Mouse (Mus musculus): ENCODE results near the gene Kif14.
"Not testable (repeated sequence)": the region's sequence is repeated elsewhere in the genome, so short reads cannot be mapped to it uniquely, and the experiment has no call there.

Kif14 gene

DNA sequence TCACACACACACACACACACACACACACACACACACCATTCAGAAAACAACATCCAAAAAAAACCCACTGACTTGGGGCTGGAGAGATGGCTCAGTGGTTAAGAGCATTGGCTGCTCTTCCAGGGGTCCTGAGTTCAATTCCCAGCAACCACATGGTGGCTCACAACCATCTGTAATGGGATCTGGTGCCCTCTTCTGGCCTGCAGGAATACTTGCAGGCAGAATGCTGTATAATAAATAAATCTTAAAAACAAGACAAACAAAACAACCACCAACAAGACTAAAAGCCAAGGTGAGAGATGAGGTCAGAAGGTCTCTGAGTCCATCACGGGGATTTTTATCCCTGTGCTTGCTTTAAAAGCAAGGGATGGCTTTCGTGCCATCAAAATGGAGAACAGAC is 90.5 kb downstream of the Kif14 start:
- DNase-seq (ENCODE audit: low spot score in 2 of 2): not testable (repeated sequence)

DNA sequence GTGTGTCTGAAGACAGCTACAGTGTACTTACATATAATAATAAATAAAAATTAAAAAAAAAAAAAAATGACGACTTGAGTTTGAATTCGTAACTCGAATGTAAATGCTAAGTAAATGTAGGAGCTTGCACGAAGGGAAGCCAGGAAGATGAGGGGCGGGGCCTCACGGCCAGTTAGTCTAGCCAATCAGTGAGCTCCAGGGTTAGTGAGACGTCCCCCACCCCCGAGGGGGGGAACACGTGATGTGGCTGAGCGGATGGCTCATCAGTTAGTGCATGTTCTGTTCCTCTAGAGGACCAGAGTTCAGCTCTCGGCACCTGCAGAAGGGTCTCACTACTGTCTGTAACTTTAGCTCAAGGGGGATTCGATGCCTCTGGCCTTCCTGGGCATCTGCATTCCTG is 91.3 kb downstream of the Kif14 start:
- DNase-seq (ENCODE audit: low spot score in 2 of 2): no peak

DNA sequence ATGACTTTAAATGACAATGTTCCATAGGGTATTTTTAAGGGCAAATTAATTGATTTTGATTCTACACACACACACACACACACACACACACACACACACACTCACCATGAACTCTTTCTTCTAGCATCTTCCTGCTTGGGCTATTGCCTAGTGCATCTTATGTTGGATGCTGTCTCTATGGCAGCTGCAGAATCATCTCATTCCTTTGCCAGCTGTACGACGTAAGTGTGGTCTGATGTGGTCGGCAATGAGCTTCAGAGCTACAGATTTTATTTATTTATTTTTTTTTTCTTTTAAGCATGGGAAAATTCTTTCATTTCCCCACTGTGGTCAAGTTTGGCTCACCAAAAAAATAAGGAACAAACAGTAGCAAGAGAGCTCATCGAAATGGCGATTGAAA is 92.6 kb downstream of the Kif14 start:
- no peak for DNase-seq (ENCODE audit: low spot score in 2 of 2)

DNA sequence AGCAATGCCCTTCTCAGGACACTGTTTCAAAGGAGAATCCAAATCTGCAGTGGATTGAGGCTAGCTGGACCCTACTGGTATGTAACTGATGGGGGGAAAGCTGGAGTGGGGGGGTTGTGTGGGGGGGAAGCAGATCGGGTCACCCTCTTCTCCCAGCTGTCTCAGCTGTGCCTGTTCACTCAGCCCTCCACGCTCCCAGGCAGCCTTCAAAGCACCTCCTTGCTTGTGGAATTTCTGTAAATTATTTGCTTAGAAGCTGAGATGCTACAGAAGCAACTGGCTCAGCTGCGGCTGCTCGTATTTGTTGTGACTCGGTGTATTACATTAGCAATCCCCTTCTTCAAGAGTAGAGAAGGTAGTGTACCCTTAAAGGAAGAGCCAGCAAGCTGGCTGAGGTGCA is 93.1 kb downstream of the Kif14 start:
- no peak for DNase-seq (ENCODE audit: low spot score in 2 of 2)

DNA sequence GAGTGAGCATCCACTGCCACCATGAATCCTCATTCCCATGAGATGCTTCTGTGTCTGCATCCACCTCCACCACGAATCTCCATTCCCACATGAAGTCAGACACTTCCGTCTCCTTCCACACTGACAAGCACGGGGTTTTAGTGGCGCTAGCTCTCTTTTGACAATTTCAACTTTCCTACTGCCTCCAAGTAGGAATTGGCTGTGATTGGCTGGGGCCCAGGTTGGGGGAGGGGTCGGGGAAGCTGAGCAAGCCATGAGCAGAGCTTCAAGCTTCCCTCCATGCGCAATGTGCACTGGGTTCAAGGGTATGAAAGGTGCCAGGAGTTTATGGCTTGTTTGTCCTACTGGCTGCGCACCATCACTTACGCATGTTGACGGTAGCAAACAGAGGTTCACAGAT is 93.6 kb downstream of the Kif14 start:
- DNase-seq (ENCODE audit: low spot score in 2 of 2): no peak

DNA sequence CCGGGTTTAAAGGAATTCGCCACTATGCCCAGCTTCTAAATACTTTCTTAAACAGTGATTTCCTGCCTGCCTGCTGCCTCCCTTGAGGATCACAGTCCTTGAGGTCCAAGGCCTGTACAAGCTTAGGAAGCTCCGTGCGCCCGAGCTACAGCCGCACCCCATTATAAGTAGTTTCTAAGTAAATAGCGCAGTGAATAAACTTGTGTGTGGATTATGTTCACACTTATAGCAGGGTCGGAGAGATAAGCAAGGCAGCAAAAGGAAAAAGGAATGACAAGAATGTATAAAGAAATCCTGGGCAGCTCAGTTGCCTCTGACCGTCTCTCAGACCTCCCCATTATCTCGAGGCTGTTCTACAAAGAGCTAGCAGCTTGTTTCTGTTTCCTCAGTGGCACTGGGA is 95.7 kb downstream of the Kif14 start:
- no peak for DNase-seq (ENCODE audit: low spot score in 2 of 2)

DNA sequence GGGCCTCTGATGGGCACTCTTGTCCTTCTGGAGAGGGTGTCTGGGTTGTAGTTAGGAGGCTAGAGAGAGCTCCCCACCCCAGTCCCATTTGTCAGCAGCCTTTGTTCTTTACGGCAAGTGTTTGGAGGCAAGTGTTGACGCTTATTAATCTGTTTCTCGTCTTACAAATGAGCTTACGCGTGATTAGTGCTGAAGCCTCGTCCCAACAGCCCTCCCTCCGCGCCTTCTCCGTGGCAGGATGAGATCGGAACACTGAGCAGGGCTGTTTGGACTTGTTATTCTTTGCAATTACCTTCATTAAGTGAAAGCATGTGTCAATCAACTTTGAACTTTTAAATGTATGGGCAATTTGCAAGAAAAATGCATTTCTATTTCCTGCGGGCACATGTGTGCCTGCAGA is 97.0 kb downstream of the Kif14 start:
- DNase-seq (ENCODE audit: low spot score in 2 of 2): no peak

DNA sequence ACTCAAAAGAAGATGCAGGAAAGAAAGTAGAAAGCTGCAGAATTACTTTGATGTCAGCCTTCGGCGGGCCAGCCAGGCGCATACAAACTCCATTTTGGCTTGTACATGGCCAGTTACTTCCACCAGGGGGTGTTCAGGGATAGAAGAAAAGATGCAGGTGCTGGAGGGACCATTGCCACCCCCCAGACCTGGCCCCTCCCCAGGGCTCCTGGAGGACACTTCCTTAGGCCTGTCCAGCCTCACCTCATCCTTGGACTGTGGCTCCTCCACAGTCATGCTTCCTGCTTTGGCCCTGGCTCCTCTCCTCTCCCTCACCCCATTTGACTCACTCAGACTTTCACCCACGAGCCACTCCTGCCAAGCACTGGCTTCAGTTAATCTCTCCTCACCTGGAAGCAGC is 98.8 kb downstream of the Kif14 start:
- no peak for DNase-seq (ENCODE audit: low spot score in 2 of 2)

DNA sequence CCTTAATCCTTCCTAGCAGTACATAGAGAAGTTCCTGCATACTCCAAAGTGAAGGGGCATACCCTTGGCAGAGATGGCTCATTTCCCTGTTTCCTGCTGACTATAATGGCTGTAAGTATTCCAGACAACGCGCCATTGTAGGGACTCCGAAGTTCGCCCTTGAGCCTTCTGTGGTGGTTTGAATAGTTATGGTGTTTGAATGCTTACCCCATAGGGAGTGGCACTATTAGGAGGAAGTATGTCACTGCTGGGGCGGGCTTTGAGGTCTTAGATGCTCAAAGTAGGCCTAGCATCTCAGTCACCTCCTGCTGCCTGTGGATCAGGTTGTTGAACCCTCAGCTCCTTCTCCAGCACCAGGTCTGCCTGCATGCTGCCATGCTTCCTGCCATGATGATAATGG is 100.2 kb downstream of the Kif14 start:
- DNase-seq (ENCODE audit: low spot score in 2 of 2): no peak

DNA sequence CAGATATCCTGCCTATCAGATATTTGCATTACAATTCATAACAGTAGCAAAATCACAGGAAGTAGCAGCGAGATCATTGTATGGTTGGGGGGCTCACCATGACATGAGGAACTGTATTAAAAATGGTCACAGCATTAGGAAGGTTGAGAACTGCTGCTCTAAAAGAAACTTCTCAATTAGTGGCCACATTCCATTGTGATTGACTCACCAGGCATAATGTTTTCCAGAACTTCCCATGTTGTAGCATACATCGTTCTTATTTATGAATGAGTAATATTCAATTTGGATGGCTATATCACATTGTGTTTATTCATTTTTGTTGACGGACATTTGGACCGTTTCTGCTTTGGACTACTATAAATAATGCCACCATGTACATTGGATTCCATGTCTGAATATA is 101.5 kb downstream of the Kif14 start:
- no peak for DNase-seq (ENCODE audit: low spot score in 2 of 2)

DNA sequence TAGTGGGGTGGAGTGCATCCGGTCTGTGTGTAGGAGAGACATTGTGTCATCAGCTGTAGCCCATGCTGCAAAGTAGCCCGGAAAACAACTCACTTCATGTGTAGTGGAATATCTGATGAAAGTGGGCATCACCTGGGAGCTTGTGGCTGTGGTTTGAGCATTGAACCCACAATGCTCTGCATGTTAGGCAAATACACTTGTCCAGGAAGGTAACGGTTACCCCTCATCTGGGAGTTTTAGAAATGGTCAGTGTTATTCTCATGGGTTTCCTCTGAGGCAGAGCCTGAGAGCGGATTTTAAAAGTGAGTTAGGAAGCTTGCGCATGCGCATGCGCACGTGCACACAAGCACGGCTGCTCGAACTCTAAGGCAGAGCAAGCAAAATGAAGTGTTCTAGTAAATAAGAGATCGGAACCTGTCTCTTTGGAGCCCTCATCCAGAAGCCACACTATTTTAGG is 102.6 kb downstream of the Kif14 start:
- no peak for DNase-seq (ENCODE audit: low spot score in 2 of 2)

DNA sequence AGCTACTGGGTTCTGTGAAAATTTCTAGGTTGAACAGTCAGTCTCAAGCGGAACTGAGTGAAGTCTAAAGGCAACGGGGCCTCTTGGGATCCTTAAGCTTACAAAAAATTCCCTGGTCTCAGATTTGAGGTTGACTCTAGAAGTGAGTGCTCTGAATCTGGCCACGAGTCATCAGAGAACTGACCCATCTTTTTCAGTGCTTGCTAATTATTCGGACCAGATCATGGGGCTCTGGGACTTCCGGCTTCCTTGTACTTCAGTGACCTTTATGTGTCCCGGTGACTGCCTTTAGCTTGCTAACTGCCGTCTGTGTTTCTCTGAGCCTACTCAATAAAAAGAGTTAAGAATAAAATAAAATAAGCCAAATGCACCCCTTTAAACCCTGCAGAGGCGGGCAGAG is 103.1 kb downstream of the Kif14 start:
- no peak for DNase-seq (ENCODE audit: low spot score in 2 of 2)

DNA sequence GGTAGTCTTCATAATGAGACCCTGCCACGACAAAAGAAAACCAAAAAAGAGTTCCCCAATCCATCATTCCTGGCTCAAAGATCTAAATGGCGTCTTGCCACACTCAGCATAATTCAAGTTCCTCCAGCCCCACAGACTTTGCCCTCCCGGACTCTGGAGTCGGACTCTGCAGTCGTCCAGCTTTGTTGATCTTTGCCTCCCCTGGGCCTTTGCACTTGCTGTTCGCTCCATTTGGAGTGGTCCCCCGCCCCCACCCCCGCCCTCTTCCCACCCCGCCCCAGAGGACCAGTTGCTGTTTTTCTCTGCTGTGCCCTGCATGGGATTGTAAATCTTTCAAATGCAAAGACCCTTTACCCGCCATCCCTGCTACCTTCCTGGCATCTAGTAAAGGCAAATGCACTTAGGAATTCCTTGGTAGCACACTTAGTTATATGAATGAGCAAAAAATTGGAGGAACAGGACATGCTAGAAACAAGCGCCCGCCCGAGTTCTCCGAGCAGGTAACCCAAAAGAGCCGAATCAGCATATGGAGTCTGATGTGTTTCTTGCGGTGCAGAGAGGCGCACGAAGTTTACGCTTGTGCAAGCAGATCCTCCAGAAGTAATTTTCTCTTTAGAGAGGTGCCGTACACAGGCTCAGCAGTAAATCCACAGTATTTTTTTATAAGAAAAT is 103.6 kb downstream of the Kif14 start:
- no peak for DNase-seq (ENCODE audit: low spot score in 2 of 2)

DNA sequence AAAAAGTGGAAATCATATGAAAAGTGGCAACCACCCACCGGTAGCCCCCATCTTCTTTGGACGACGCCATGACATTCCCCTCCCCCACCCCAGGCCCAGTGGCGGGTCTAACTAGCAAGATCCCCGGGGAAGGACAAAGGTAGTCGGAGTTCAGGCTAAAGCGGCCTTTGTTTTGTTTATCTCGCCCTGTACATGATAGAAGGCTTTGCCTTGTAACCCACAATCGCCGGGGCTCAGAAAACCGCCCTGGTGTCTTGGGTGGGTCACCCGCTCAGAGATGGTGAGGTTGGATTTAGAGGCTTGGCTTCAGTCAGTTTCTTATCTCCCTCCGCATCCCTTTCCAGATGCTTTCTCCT is 104.1 kb downstream of the Kif14 start:
- DNase-seq (ENCODE audit: low spot score in 2 of 2): no peak

DNA sequence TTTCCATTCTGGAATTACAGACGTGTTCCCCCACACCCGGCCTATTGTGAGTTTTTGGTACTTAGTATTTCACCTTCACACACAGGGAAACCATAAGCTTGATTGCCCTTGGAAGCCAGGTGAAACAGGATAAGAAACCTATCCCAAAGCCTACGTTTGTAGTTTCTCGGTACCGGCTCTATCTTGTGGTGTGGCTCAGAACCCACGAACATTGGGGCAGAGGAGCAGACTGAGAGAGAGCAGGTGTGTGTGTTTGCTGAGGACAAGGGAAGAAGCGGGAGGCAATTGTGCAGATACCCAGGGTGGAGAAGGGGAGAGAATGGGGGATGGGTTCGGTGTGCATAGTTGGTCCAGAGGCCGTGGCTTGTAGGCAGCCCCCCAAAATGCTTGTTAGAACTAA is 104.8 kb downstream of the Kif14 start:
- no peak for DNase-seq (ENCODE audit: low spot score in 2 of 2)

DNA sequence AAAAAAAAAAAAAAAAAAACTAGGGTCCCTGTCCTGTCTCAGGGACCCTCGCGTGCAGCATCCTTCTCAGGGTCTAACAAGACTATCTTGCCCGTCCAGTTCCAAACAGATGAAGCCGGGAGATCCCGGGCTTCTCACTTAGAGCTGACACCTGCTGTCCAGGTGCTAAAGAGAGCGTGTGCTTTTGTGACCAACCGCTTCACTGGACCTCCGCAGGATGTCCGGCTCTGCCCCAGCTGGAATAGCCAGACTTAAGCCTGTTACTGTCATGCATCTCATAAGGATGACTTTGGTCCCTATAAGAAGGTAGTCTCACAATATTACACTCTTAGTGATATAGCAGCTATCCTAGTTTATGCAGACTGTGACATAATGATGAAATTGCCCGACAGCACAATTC is 105.4 kb downstream of the Kif14 start:
- DNase-seq (ENCODE audit: low spot score in 2 of 2): no peak

DNA sequence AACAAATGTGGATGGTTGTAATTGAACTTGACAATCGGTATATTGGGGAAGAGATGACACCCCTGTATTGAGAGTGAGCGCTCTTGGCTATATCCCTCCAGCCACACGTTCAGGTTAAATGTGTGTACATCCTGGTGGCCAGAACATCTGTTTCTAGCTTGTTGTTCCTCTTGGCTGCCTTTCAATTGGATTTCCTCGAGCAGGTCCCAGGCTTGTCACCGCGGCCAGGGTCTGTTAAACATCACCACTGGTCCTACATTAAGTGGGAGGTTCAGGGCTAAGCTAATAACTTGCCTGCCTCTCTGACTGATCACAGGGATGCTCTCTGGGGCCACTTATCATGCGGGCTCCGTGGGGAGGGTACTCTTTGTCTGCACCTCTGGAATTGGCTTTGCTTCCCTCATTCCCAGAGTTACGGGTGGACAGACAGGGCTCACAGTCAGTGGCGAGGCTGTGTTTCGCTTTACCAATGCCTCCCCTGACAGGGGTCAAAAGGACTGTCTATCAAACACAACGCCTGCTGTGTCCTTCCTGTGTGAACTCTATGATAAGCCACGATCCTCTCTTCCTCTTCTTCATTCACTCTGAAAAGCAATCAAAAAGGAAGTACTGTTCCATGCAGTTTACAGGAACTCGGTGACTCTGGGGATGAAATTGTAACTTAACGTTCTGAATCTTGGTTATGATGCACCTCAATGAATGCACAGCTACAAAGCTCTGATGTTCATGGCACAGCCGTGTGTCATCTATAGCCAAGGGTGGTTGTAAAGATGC is 111.9 kb downstream of the Kif14 start:
- no peak for DNase-seq (ENCODE audit: low spot score in 2 of 2)

DNA sequence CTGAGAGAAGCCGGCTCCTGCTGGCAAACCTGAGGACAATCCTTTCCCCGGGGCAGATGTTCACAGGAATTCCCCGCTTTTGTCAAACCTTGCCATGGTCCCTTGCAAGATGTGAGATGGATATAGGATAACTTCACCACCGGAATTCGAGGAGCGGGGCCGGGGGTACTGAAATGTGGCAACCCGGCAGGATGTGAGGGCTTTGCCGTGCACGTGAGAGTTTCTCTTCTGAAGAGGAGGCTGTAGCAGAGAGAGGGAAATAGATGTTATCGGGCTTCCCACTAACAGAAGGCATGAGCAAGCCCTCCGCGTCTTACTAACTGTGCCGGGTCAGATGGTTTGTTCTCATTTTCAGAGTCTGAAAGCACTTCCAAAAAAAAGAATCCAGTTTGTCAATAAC is 113.2 kb downstream of the Kif14 start:
- no peak for DNase-seq (ENCODE audit: low spot score in 2 of 2)

DNA sequence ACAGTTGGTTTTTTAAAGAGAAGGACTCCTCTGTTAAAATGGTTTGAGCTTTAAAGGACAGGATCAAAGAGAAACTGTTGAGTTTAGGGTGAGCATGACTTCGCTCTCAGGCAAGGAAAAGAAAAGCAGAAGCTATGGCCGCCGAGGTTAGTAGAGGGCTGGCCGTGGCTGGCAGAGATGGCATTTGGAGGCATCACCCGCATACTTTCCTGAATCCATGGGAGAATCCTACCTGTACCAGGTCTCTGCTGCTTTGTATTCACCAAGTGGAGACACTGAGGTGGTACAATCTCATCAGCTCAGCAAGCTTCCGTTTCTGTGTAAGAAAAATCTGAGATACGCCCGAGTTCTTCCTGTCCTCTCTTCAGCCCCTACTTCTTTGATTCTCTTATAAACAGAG is 114.1 kb downstream of the Kif14 start:
- DNase-seq (ENCODE audit: low spot score in 2 of 2): no peak
